Mouse (Mus musculus) liver, adult (tissue): Measurements from ENCODE around the gene Sp6.

Experiments
- GATA4 ChIP-seq: IDR thresholded peaks from 2 replicates; pipeline ENCODE4 v1.6.1; 2014; ENCODE audit warnings: mild to moderate bottlenecking, low read length; ENCODE audit not compliant: insufficient replicate concordance

Sp6 gene

DNA sequence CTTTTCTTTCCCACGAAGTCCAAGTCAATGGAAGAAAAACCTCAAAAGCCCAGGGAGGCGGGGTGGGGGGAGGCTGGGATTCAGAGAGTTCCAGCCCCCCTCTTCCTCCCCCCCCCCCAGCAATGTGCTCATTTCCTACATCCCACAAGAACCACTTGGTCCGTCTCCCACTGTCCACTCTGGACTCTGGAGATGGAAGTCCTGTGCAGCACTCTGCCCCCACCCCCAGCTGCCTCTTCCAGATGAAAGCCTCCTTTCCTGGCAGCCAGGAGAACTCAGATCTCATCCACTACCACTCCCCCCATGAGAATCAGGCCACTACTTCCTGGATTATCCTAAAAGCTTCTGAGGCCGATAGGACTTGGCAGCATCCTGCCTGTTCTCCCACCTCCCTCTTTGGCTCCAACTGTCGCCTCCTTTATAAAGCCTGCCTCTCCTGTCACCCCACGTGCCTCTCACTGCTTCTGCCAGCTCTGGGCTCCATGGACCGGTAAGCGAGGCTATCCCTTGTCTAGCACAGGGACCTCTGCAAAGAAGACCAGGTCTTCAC is at the start of gene Sp6:
Gene Sp6 (plus strand): TSS at position 274 of the 550 bp plus-strand sequence.
- TF ChIP-seq GATA4 = no peak

DNA sequence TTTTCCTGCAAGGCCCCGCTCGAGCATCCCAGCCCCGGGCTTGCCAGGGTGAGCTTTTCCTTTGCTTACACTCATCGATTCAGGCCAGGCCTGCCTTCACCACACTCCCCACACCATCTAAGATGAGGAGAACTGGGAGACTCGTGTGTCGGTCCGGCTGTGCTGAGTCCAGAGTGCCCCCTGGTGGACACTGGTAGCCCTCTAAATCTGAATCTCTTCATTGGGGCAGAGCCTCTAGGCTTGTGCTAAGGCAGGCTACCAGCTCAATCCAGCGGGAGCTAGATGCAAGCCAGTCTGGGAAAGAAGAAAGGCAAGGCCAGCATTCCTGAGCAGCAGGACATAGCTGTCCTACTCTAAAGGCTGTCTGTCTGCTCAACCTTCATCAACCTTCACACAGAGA is 49.6 kb upstream of the Sp6 start:
- TF ChIP-seq GATA4 = no peak

DNA sequence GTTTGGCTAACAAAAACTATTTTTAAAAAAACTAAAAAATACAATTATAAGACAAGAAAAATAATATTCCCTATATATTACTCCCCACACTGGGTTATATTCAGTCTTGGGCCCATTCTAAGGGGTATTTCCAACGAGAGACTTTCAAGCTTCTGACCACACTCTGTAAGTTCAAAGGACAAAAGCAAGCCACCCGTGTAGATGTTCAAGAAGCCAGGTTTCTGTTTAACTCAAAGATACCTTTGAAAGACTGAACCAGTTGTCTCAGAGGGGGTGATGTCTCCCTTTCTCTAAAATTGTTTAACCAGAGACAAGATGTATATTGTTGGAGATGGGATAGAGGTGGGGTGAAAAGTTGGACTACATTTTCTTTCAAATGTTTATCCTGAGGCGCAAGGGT is 47.0 kb upstream of the Sp6 start:
- TF ChIP-seq GATA4 = no peak

DNA sequence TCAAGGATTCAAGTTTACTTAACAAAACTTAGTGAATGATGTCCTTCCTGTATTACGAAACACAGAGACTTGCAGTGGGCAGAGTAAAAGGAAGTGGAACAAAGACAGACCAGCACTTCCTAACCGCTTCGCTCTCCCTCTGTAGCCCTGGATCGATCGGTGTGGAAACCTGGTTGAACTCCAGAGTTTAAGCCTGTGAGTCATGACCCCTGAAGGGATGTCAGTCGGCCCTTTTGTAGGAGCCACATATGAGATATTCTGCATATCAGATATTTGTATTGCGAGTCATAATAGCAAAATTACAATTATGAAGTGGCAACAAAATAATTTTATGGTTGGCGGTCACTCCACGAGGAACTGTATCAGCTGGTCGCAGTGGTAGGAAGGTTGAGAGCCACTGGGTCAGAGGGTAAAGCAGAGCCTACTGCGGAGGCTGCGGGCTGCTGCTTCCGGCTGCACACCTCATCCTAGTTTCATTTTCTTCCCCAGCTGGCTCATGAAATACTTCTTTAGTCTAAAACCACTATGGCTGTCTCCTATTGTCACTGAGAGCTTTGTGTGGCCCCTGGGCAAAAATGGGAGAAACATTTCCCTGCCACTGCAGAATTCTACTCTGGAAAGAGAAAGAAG is 46.2 kb upstream of the Sp6 start:
- no peak for TF ChIP-seq GATA4

DNA sequence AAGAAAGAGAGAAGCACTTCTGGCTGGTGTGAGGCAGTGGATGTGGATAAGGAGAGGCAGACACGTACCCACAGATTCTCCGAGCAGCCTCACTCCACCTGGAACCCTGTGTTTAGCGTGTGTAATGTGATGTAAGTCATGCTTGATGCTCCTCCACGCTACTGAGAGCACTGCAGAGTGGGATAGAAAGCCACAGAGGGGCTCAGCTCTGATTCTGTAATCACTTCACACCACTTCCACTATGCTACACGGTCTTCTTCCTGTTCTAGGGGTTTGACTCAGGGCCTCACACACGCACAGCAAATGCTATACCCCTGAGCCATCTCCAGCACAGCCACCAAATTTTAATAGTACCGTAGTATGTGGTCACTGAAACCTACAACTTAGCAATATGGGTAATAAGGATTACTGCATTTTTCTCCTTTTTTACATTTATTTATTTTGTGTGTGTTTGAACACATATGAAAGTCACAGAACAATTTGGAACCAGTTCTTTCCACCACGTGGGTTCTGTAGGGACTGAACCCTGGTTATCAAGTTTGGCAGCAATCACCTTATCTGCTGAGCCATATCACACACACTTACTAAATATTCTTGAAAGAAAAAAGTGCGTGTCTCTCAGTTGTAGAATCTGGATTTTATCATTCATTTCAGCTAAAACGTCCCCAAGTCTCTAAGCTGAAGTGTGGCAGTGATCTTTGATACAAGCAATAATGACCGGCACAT is 45.5 kb upstream of the Sp6 start:
- TF ChIP-seq GATA4 = no peak

DNA sequence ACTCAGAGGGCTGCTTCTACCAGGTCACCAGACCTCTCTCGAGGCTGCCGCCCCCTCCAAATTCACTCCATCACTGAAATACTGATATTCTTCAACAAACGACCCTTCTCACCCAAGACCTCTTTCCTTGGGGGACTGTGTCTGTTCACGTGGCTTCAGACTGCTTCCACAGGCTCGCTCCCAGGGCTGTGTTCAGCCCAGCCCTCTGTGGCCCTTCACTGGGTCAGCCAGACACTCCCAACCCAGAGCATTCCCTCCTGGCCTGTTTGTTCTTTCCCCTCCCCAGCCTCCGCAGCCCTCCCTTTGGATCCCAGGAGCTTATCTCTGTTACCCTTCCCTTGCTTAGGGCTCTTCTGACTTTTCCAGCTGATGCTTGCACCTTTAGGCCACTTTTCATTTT is 44.7 kb upstream of the Sp6 start:
- TF ChIP-seq GATA4 = no peak

DNA sequence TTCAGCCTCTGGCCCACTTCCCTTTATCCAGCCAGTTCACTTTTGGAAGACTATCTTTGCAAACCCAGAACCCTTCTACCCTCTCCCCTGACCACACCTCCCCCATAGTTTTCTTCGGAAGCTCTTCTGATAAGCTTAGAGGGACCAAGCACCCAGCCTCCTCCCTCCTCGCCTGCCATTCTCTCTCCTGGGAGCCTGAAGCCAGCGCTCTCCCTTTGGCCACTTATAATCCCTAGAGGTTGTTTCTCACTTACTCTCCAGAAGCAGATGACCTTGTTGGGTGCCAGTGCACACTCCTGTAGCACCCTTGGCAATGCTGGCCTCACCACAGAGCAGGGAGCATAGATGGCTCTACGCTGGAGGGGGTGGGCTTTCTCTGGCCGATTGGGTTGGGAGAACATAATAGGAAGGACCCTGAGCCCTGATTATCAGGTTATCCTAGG is 43.9 kb upstream of the Sp6 start:
- TF ChIP-seq GATA4 = 0 out of 2 replicates have a peak, but pooled peaks have one; percentile 22

DNA sequence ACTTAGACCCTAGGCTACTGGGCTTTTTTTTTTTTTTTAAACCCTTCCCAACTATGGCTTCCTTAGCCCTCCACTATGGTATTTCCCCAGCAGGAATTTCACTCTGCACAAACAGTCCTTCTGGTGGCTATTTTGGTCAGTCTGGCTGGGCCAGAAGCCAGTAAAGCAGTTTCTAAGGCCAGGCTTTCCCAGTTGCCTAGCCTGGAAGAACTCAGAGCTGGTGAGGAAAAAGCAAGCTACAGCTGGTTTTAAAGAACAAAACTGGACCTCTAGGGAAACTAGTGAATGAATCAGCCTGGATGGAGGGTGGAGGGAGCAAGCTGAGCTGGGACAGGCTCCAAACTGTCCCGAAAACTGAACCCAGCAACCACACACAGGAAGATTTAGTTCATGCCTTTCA is 43.4 kb upstream of the Sp6 start:
- TF ChIP-seq GATA4 = no peak

DNA sequence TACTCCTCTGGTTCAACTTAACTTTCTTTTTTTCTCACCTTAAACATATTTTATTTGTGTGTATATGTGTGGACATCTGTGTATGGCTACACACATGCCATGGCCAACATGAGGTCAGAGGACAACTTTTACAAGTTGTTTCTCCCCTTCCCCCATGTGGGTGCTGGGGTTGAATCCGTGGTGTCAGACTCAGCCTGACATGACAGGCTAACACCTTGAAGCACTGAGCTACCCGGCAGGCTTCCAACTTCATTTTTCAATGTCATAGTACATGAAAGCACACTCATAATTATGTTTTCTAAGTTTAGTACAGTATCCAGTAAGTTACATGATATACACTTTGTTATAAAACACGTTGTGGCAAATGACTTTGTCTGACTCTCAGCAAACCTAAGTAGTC is 42.9 kb upstream of the Sp6 start:
- TF ChIP-seq GATA4 = no peak

DNA sequence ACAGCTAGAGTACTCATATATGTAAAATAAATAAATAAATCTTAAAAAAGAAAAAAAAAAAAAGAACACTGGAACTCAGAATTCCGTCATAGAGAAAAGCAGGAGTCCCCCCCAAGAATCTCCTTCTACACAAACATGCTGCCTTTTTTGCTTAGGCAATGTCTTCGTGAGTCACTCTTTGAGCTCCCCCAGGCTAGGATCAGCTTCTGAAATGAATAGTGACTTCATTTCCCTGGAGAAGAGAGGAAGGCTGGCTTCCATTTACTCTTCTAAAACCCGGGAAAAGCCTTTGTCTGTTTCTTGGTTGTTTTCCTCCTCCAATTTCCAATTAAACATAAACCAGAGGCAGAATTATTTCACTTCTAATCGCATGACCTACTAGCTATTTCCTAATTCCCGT is 40.3 kb upstream of the Sp6 start:
- no peak for TF ChIP-seq GATA4

DNA sequence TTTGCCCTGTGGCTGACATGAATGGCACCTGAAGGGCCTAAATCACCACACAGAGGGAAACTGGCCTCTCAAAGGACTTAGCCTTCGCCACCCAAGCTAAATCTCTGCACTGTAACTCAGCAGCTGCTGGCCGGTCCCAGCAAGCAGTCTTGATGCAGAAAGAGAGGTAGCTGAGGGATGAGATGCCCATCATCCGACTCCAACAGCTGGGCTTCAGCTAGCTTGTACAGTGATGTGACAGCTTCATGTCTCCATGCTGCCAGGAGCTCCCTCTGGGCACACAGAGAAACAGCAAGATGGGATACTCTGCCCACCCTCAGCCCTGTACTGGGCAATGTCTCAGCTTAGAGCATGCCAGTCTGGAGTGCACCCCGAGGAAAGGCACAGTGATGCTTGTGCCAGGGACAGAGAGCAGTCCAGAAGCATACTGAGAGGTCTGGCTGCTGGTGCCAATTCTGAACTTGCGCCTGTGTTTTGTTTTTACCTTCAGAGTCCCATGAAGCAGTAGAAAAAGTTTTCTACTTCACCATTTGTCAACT is 39.7 kb upstream of the Sp6 start:
- no peak for TF ChIP-seq GATA4

DNA sequence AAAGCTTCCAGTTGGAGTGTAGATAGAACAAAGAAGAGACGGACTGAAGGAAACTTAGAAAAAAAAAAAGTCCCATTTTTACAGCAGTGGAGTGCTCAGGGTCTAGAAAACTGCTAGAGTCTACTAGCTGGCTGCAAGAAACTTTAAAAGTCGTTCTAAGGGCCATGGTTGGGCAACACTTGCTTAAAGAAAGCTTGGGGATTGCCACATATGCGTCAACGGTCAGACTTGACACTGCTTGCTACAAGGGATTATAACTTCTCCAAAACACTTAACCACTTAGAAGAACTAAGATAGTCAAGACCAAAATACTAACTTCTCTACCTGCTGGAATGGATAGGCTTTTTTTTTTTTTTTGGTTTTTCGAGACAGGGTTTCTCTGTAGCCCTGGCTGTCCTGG is 38.4 kb upstream of the Sp6 start:
- TF ChIP-seq GATA4 = no peak

DNA sequence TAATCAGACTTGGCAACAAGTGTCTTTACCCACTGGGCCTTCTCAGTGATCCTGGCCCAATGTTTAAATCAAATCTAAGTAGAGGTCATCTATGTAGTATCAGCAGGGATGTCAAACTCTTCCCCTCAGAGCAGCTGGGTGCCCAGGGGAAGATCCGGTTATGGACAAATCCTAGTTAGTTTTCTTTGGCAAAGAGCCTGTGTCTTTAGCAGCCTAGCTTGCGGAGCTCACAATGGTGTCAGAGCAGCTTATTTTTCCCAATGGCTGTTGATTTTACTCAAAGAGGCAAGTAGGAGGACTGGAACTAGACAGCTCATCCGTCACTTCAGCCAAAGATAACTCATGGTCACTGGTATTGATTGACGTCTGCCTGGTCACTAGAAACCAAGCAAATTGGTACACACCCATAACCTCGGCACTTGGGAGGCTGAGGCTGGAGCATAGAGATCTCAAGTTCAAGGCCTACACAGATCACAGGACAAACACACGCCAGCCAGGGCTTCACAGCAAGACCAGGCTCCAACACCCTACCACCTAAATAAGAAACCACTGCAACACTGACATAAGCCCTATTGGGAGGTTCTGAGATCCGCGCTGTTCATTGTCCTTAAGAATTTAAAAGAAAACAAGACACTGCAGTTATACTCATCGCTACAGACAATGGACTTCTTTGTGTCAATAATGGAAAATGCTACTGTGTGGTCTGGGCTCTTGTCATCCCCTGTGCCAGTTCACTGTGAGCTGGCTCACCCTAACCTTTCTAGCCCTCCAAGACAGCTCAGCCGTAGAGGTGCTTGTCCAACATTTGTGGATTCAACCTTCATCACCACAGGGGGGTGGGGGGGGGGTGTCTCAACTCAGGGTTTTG is 37.4 kb upstream of the Sp6 start:
- TF ChIP-seq GATA4 = no peak

DNA sequence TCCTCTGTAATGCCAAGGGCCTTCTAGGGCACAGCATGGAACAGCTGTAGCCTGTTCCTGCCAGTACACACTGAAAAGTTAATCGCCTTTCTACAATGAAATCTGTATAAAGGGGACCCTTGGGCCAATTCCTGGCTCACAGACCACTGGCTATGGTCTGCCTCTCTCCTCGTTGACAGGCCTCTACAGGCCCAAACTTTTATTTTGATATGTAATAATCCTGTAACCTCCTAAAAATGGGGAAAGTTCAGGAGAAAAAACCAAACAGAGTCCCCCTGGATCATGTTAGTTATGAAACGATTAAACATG is 36.9 kb upstream of the Sp6 start:
- TF ChIP-seq GATA4 = no peak

DNA sequence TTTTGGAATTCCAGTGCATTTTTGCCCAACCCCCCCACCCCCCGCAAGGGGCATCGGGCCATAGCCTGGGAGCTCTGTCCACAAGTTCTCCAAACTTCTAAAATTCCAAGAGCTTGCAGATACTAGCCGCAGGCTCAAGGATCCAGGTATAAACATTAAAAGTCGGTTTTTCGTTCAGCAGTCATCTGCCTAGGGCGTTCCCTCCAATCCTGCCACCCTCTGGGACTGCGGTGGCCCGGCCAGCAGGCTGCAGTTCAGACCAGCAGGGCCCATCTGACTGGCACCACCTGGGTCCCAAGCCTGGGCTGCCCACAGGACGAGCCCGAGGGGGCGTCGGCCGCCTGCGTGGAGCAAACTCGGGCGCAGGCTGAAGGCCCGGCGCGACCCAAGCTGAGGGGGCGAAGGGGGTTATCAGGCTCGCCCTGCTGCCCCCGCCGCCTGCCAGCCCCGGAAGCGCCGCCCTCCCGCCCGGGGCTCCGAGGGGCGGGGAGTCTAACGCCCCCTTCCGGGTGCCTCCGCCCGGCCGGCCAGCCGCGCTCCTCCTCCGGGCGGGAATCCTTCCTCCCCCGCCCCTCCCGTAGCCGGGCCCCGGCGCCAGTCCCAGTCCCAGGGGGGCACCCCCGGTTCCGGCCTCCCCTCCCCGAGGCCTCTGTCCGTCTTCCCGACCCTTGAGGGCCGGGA is 36.1 kb upstream of the Sp6 start:
- TF ChIP-seq GATA4 = peak; percentile 84; the same call in 1 of the 2 replicates
